Mouse (Mus musculus) limb, embryonic 10.5 days (tissue): ENCODE measurements around the gene Ptprh. TPM values are rescaled to one million over a fixed set of nuclear protein-coding genes. Genes with fewer than 3 reads are reported as not detected.

Experiments used
- DNase-seq: peaks from one replicate; pipeline ENCODE4 v3.0.0-alpha.2; 2017; ENCODE audit warnings: low spot score
- H3K27ac ChIP-seq: fragments of 300-500 bp; sonication (generic); 2 replicates; pipeline ENCODE4 v1.5.1; 2016; ENCODE audit warnings: mild to moderate bottlenecking
- H3K27me3 ChIP-seq: fragments of 300-500 bp; sonication (generic); 2 replicates; pipeline ENCODE4 v1.6.1; 2016; ENCODE audit warnings: low read depth, mild to moderate bottlenecking; ENCODE audit not compliant: poor library complexity, severe bottlenecking
- H3K36me3 ChIP-seq: fragments of 300-500 bp; sonication (generic); 2 replicates; pipeline ENCODE4 v1.6.1; 2016; ENCODE audit warnings: mild to moderate bottlenecking, moderate library complexity
- H3K4me1 ChIP-seq: fragments of 300-500 bp; sonication (generic); 2 replicates; pipeline ENCODE4 v1.6.1; 2016
- H3K4me3 ChIP-seq: fragments of 300-500 bp; sonication (generic); 2 replicates; pipeline ENCODE4 v1.5.1; 2016; ENCODE audit warnings: mild to moderate bottlenecking, moderate library complexity
- H3K9me3 ChIP-seq: fragments of 300-500 bp; sonication (generic); replicated peaks from 2 replicates; pipeline ENCODE4 v1.6.1; 2016; ENCODE audit warnings: mild to moderate bottlenecking
- WGBS: fragments of 180-500 bp; shearing (Covaris S2); methylation state at CpG from one replicate; pipeline ENCODE4 v1.1.7; 2016; 5-methylcytosine and 5-hydroxymethylcytosine counted together
- polyA plus RNA-seq: library from polyadenylated mRNA; unstranded; fragments of >200 nt; fragmentation: Nextera tagmentation; extraction: Ambion mirVana; gene quantifications from 2 replicates; pipeline ENCODE4 v1.2.1, GENCODE M21; 2016

The Ptprh gene
- polyA plus RNA-seq, 1 experiment from 2014 or later, result not detected

GRCm38 (mm10) chr7:4515853-4516252 lies 88.0 kb downstream of the Ptprh start:
- Histone ChIP-seq H3K4me1 (peaks cover 17% of the 10 kb centered on the region), H3K27me3 (peaks cover 15% of the 10 kb centered on the region), H3K36me3 (no peaks in the 10 kb centered on the region), H3K9me3 (no peaks in the 10 kb centered on the region), H3K4me3 (0 out of 2 replicates have a peak overlapping the region, but pooled peaks have one; percentile 8), H3K27ac (peak overlapping the region; percentile 42; the same call in 1 of the 2 replicates)
- 49% methylated on average over 6 of the region's 6 CpGs for WGBS
- no peak for DNase-seq

- Histone ChIP-seq H3K36me3 (no peaks in the 10 kb centered on the region), H3K27me3 (peaks cover 1% of the 10 kb centered on the region), H3K27ac (peak overlapping the region; percentile 26; the same call in 1 of the 2 replicates), H3K4me3 (no peak overlapping the region), H3K9me3 (no peaks in the 10 kb centered on the region), H3K4me1 (peaks cover 19% of the 10 kb centered on the region)
- 73% methylated on average over 6 of the region's 6 CpGs for WGBS
- DNase-seq, result no peak
Measured at GRCm38 (mm10) chr7:4513829-4514712, 89.8 kb downstream of the Ptprh start.

GRCm38 (mm10) chr7:4513236-4513635 lies 90.6 kb downstream of the Ptprh start:
- H3K27ac ChIP-seq, result no peak overlapping the region
- WGBS, result 27% methylated on average over 13 of the region's 13 CpGs
- H3K4me1 ChIP-seq, result peaks cover 19% of the 10 kb centered on the region
- no peaks in the 10 kb centered on the region for H3K36me3 ChIP-seq
- peak; percentile 70 for DNase-seq
- no peaks in the 10 kb centered on the region for H3K9me3 ChIP-seq
- peaks cover 7% of the 10 kb centered on the region for H3K27me3 ChIP-seq
- H3K4me3 ChIP-seq, result no peak overlapping the region

GRCm38 (mm10) chr7:4511489-4512224 lies 92.2 kb downstream of the Ptprh start:
- H3K4me3 ChIP-seq, result no peak overlapping the region
- peaks cover 17% of the 10 kb centered on the region for H3K4me1 ChIP-seq
- H3K9me3 ChIP-seq, result no peaks in the 10 kb centered on the region
- no peak overlapping the region for H3K27ac ChIP-seq
- WGBS, result 81% methylated on average over 8 of the region's 8 CpGs
- H3K27me3 ChIP-seq, result peaks cover 7% of the 10 kb centered on the region
- H3K36me3 ChIP-seq, result no peaks in the 10 kb centered on the region
- no peak for DNase-seq

GRCm38 (mm10) chr7:4509863-4510608 lies 93.8 kb downstream of the Ptprh start:
- H3K9me3 ChIP-seq, result no peaks in the 10 kb centered on the region
- no peak overlapping the region for H3K27ac ChIP-seq
- H3K4me3 ChIP-seq, result no peak overlapping the region
- DNase-seq, result peak; percentile 82
- peaks cover 5% of the 10 kb centered on the region; the same call in 1 of the 2 replicates for H3K4me1 ChIP-seq
- peaks cover 7% of the 10 kb centered on the region for H3K27me3 ChIP-seq
- H3K36me3 ChIP-seq, result no peaks in the 10 kb centered on the region
- 20% methylated on average over 24 of the region's 24 CpGs for WGBS

- 90% methylated on average over 8 of the region's 8 CpGs for WGBS
- peaks cover 7% of the 10 kb centered on the region for H3K27me3 ChIP-seq
- H3K4me3 ChIP-seq, result no peak overlapping the region
- H3K36me3 ChIP-seq, result no peaks in the 10 kb centered on the region
- H3K9me3 ChIP-seq, result no peaks in the 10 kb centered on the region
- DNase-seq, result no peak
- H3K27ac ChIP-seq, result no peak overlapping the region
- peaks cover 5% of the 10 kb centered on the region; the same call in 1 of the 2 replicates for H3K4me1 ChIP-seq
Measured at GRCm38 (mm10) chr7:4508739-4509116, 95.1 kb downstream of the Ptprh start.

GRCm38 (mm10) chr7:4508062-4508738 lies 95.6 kb downstream of the Ptprh start:
- DNase-seq, result no peak
- Histone ChIP-seq H3K4me1 (peaks cover 5% of the 10 kb centered on the region; the same call in 1 of the 2 replicates), H3K27me3 (peaks cover 7% of the 10 kb centered on the region), H3K9me3 (no peaks in the 10 kb centered on the region), H3K36me3 (no peaks in the 10 kb centered on the region), H3K4me3 (no peak overlapping the region), H3K27ac (no peak overlapping the region)
- WGBS, result 70% methylated on average over 32 of the region's 32 CpGs

- Histone ChIP-seq H3K4me3 (no peak overlapping the region), H3K9me3 (no peaks in the 10 kb centered on the region), H3K36me3 (no peaks in the 10 kb centered on the region), H3K27me3 (peaks cover 7% of the 10 kb centered on the region), H3K4me1 (peaks cover 5% of the 10 kb centered on the region; the same call in 1 of the 2 replicates), H3K27ac (no peak overlapping the region)
- WGBS, result 64% methylated on average over 3 of the region's 4 CpGs
- DNase-seq, result no peak
Measured at GRCm38 (mm10) chr7:4507220-4507619, 96.6 kb downstream of the Ptprh start.

- Histone ChIP-seq H3K27me3 (peaks cover 7% of the 10 kb centered on the region), H3K9me3 (no peaks in the 10 kb centered on the region), H3K27ac (no peak overlapping the region), H3K36me3 (no peaks in the 10 kb centered on the region), H3K4me3 (no peak overlapping the region), H3K4me1 (peaks cover 9% of the 10 kb centered on the region)
- DNase-seq, result no peak
- WGBS, result 63% methylated on average over 11 of the region's 11 CpGs
Measured at GRCm38 (mm10) chr7:4504646-4505435, 99.0 kb downstream of the Ptprh start.

GRCm38 (mm10) chr7:4503858-4504257 lies 100.0 kb downstream of the Ptprh start:
- no peak overlapping the region for H3K27ac ChIP-seq
- 81% methylated on average over 5 of the region's 5 CpGs for WGBS
- no peak for DNase-seq
- peaks cover 4% of the 10 kb centered on the region for H3K36me3 ChIP-seq
- peaks cover 17% of the 10 kb centered on the region for H3K4me1 ChIP-seq
- no peak overlapping the region for H3K4me3 ChIP-seq
- H3K27me3 ChIP-seq, result peaks cover 3% of the 10 kb centered on the region
- no peaks in the 10 kb centered on the region for H3K9me3 ChIP-seq

GRCm38 (mm10) chr7:4503100-4503499 lies 100.7 kb downstream of the Ptprh start:
- Histone ChIP-seq H3K27ac (no peak overlapping the region), H3K9me3 (no peaks in the 10 kb centered on the region), H3K27me3 (no peaks in the 10 kb centered on the region), H3K36me3 (peaks cover 5% of the 10 kb centered on the region), H3K4me3 (no peak overlapping the region), H3K4me1 (peaks cover 24% of the 10 kb centered on the region)
- 80% methylated on average over 4 of the region's 4 CpGs for WGBS
- DNase-seq, result no peak
